Mouse (Mus musculus): ENCODE measurements around the gene Zdhhc19.

The Zdhhc19 gene

DNA sequence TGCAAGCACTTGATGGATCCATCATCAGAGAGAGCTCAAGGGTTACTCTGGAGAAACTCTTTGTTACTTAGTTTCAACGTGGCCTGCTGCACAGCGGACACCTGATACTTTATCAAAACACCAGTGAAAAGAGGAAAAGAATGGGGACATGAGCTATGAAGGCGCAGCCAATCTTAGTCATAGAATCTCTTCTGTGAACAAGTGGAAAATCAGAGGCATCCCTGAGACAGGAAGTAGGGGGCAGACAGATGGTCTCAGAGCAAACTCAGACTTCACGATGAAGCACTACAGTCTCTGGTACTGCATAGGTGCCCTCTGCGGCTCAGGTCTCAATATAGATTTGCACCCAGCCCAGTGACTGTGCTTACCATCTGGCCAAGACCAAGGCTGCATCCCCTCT lies 98.6 kb downstream of the Zdhhc19 start:
- in situ Hi-C loops (cut with MboI; ENCODE audit: unreplicated experiment in 2 of 2) = no loop called here

- in situ Hi-C loops (cut with MboI; ENCODE audit: unreplicated experiment in 2 of 2) = no loop called here
Measured at GRCm38 (mm10) chr16:32595142-32595855, 99.2 kb downstream of the Zdhhc19 start.

- in situ Hi-C loops (cut with MboI; ENCODE audit: unreplicated experiment in 2 of 2) = no loop called here
Measured at GRCm38 (mm10) chr16:32597909-32598381, 101.9 kb downstream of the Zdhhc19 start.

DNA sequence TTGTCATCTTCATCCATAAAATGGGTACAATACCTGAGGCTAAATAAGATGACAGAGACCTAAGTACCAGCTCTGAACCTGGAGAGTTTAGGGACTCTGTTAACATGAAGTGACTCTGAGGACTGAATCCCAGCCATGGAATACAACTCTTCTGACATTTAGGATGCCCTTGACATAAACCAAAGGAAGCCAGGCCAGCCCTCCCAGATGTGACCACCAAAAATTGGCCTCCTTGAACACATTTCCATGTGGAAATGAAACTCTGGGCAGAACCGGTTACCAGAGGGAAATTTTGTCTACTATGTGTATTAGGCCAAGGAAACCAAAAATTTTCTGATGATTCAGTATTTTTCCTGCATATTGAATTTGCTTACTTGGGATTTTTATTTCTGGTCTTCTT lies 103.1 kb downstream of the Zdhhc19 start:
- in situ Hi-C loops (cut with MboI; ENCODE audit: unreplicated experiment in 2 of 2) = no loop called here

DNA sequence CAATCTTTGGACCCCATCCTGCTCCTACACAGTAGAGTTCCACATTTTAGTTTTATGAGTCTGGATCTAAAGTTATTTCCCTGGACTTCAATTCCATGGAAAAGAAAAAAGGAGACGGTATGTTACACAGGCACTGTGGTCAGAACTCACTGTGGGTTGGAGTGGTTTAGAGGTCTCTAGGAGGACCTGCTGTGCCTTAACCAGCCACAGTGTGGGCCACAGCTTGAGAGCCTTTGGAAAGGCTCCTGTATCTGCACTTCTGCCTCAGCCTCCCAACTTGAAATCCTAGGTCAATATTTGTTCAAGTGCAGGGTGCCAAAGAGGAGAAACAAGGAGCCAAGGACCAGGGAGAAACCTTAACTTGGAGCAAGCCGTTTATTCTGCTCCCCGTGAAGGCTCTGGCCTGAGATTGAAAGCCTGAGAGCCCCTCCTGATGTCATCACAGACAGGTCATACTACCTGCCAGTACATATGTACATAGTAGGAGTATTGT lies 106.2 kb downstream of the Zdhhc19 start:
- in situ Hi-C loops (cut with MboI; ENCODE audit: unreplicated experiment in 2 of 2) = no loop called here

- in situ Hi-C loops (cut with MboI; ENCODE audit: unreplicated experiment in 2 of 2) = loop anchor here in 1 of 2 experiments (5.0 kb wide), 1 partner anchor 50 kb away; no protein-coding TSS in a partner anchor
Measured at GRCm38 (mm10) chr16:32607562-32608343, 111.7 kb downstream of the Zdhhc19 start.

GRCm38 (mm10) chr16:32608344-32608711 lies 112.3 kb downstream of the Zdhhc19 start:
- in situ Hi-C loops (cut with MboI; ENCODE audit: unreplicated experiment in 2 of 2) = loop anchor here in 1 of 2 experiments (5.0 kb wide), 1 partner anchor 51 kb away; no protein-coding TSS in a partner anchor

- in situ Hi-C loops (cut with MboI; ENCODE audit: unreplicated experiment in 2 of 2) = loop anchor here in 1 of 2 experiments (5.0 kb wide), 1 partner anchor 52 kb away; no protein-coding TSS in a partner anchor
Measured at GRCm38 (mm10) chr16:32608712-32609400, 112.8 kb downstream of the Zdhhc19 start, which contains the start of gene Tfrc. Gene Tfrc (plus strand): TSS chr16:32608920.

GRCm38 (mm10) chr16:32609401-32609779 lies 113.3 kb downstream of the Zdhhc19 start:
- in situ Hi-C loops (cut with MboI; ENCODE audit: unreplicated experiment in 2 of 2) = loop anchor here in 1 of 2 experiments (5.0 kb wide), 1 partner anchor 52 kb away; no protein-coding TSS in a partner anchor

DNA sequence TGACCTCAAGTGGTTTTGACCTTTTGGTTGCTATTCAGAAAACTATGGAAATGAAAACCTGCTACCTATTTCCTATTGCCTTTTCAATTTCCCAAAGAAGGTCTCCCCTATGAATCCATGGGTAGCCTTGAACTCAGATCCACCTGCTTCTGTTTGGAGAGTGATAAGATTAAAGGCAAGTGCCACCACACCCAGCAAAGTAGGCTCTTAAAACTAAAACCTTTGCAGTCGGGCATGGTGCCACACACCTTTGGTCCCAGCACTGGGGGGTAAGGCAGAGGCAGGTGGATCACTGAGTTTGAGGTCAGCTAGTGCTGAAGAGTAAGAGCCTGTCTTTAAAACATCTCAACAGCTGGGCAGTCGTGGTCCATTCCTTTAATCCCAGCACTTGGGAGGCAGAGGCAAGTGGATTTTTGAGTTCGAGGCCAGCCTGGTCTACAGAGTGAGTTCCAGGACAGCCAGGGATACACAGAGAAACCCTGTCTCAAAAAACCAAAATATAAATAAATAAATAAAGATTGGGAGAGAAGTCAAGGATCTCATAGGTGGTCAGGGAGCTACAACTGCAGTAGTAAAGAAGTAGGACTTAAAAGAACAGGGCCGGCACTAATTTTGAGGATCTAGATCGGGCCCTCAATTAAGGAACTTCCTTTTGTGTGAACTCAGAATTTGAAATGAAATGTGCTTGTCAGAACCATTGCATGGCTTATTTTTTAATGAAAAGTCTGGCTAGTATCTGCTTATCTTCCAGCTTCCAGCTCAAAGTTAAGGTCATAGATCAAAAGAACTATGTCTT lies 114.6 kb downstream of the Zdhhc19 start:
- in situ Hi-C loops (cut with MboI; ENCODE audit: unreplicated experiment in 2 of 2) = loop anchor here (5.0 to 10.0 kb wide), 3 partner anchors 93 to 326 kb away; no protein-coding TSS in a partner anchor

All from v-Abl transformed pro-B cells (cell line).